Mouse (Mus musculus) megakaryocyte, adult 5-6 weeks (primary cell): ENCODE data around the gene Dohh. TPM values are rescaled to one million over a fixed set of nuclear protein-coding genes. Genes with fewer than 3 reads are reported as not detected.

Experiments
- ATAC-seq: 2 replicates; pipeline ENCODE4 v1.8.0; 2016; ENCODE audit warnings: mild to moderate bottlenecking, inconsistent platforms; ENCODE audit not compliant: poor library complexity, severe bottlenecking
- total RNA-seq, 2 experiments: library from RNA; stranded (forward) in 1 of 2; stranded (reverse) in 1 of 2; fragments of 153-499, 151-499 nt in 1 of 2; fragments of 221-1000, 200-1000 nt in 1 of 2; gene quantifications; 2 replicates each; pipeline versions ENCODE4 v1.2.3 to v1.2.4; 2015 to 2017

Dohh gene
- total RNA-seq, 2 experiments from 2014 or later = 5.4 to 21.9 TPM

GRCm38 (mm10) chr10:81415549-81416310 is 31.5 kb downstream of the Dohh start:
- ATAC-seq = no peak

GRCm38 (mm10) chr10:81416581-81417226 is 32.5 kb downstream of the Dohh start:
- ATAC-seq = peak; percentile 43

- ATAC-seq = no peak
Measured at GRCm38 (mm10) chr10:81417227-81418215, 33.3 kb downstream of the Dohh start.

- ATAC-seq = no peak
Measured at GRCm38 (mm10) chr10:81418216-81419070, 34.2 kb downstream of the Dohh start.

- no peak for ATAC-seq
Measured at GRCm38 (mm10) chr10:81419111-81419928, 35.1 kb downstream of the Dohh start.

- no peak for ATAC-seq
Measured at GRCm38 (mm10) chr10:81420191-81420767, 36.1 kb downstream of the Dohh start.

- ATAC-seq = no peak
Measured at GRCm38 (mm10) chr10:81421041-81421796, 37.0 kb downstream of the Dohh start.

GRCm38 (mm10) chr10:81421797-81422100 is 37.5 kb downstream of the Dohh start:
- ATAC-seq = no peak

- no peak for ATAC-seq
Measured at GRCm38 (mm10) chr10:81422191-81422590, 38.0 kb downstream of the Dohh start.

- no peak for ATAC-seq
Measured at GRCm38 (mm10) chr10:81422661-81423217, 38.5 kb downstream of the Dohh start.

- no peak for ATAC-seq
Measured at GRCm38 (mm10) chr10:81423476-81424245, 39.4 kb downstream of the Dohh start.

- ATAC-seq = no peak
Measured at GRCm38 (mm10) chr10:81424246-81425051, 40.2 kb downstream of the Dohh start.

GRCm38 (mm10) chr10:81425236-81425850 is 41.1 kb downstream of the Dohh start:
- ATAC-seq = no peak

- ATAC-seq = no peak
Measured at GRCm38 (mm10) chr10:81426081-81426671, 41.9 kb downstream of the Dohh start.

- peak; percentile 20 for ATAC-seq
Measured at GRCm38 (mm10) chr10:81426897-81427296, 42.7 kb downstream of the Dohh start.

- ATAC-seq = no peak
Measured at GRCm38 (mm10) chr10:81427327-81427726, 43.1 kb downstream of the Dohh start.
